Mouse (Mus musculus): ENCODE measurements around the gene Dnm3. TPM values are rescaled to one million over a fixed set of nuclear protein-coding genes. Genes with fewer than 3 reads are reported as not detected.
A peak's percentile ranks its signal among the peaks of the same experiment; 100 is the strongest.

Dnm3 gene
- polyA plus RNA-seq, 1 experiment from 2014 or later = 33.5 TPM

- no peak for ATAC-seq
- Histone ChIP-seq H3K36me3 (no peaks in the 10 kb centered on the region), H3K27ac (no peak overlapping the region), H3K4me3 (replicated peaks) (no peak overlapping the region), H3K27me3 (no peaks in the 10 kb centered on the region), H3K4me2 (replicated peaks) (no peak overlapping the region), H3K9me3 (no peaks in the 10 kb centered on the region), H3K4me1 (replicated peaks) (peaks cover 10% of the 10 kb centered on the region), H3K9ac (replicated peaks) (no peak overlapping the region)
- 77% methylated on average over 4 of the region's 4 CpGs for WGBS
These were observed 479.1 kb downstream of the Dnm3 start for GRCm38 (mm10) chr1:161998781-161999180.

- Histone ChIP-seq H3K4me3 (replicated peaks) (no peak overlapping the region), H3K9me3 (no peaks in the 10 kb centered on the region)
These were observed 485.4 kb downstream of the Dnm3 start for GRCm38 (mm10) chr1:161992389-161992788.

GRCm38 (mm10) chr1:161991846-161992245, 486.0 kb downstream of the Dnm3 start:
- H3K27me3 ChIP-seq = no peaks in the 10 kb centered on the region
- H3K27ac ChIP-seq = 0 out of 2 replicates have a peak overlapping the region, but pooled peaks have one; percentile 19
- no peaks in the 10 kb centered on the region for H3K9me3 ChIP-seq
- no peak for ATAC-seq
- no peak overlapping the region for H3K4me2 ChIP-seq (replicated peaks)
- H3K36me3 ChIP-seq = no peaks in the 10 kb centered on the region
- no peak overlapping the region for H3K9ac ChIP-seq (replicated peaks)
- H3K4me3 ChIP-seq (replicated peaks) = no peak overlapping the region
- peaks cover 4% of the 10 kb centered on the region; the same call in 1 of the 2 replicates for H3K4me1 ChIP-seq (replicated peaks)
- 95% methylated on average over 11 of the region's 11 CpGs for WGBS

More at GRCm38 (mm10) chr1:161992389-161992788, 485.4 kb downstream of the Dnm3 start:
- Histone ChIP-seq H3K27ac (no peak overlapping the region), H3K4me2 (replicated peaks) (no peak overlapping the region), H3K27me3 (no peaks in the 10 kb centered on the region), H3K9ac (replicated peaks) (no peak overlapping the region), H3K36me3 (no peaks in the 10 kb centered on the region), H3K4me1 (replicated peaks) (peaks cover 4% of the 10 kb centered on the region; the same call in 1 of the 2 replicates)
- no peak for ATAC-seq
- 94% methylated on average over 7 of the region's 7 CpGs for WGBS

GRCm38 (mm10) chr1:161990684-161991578, 486.9 kb downstream of the Dnm3 start:
- Histone ChIP-seq H3K9me3 (no peaks in the 10 kb centered on the region), H3K9ac (replicated peaks) (no peak overlapping the region), H3K4me1 (replicated peaks) (peaks cover 4% of the 10 kb centered on the region; the same call in 1 of the 2 replicates), H3K27me3 (no peaks in the 10 kb centered on the region), H3K4me2 (replicated peaks) (no peak overlapping the region), H3K36me3 (no peaks in the 10 kb centered on the region), H3K4me3 (replicated peaks) (no peak overlapping the region), H3K27ac (peak overlapping the region; percentile 19; the same call in 1 of the 2 replicates)
- 70% methylated on average over 10 of the region's 10 CpGs for WGBS
- ATAC-seq = no peak

GRCm38 (mm10) chr1:161983979-161984566, 493.8 kb downstream of the Dnm3 start:
- Histone ChIP-seq H3K4me3 (replicated peaks) (no peak overlapping the region), H3K36me3 (no peaks in the 10 kb centered on the region), H3K27me3 (no peaks in the 10 kb centered on the region), H3K4me2 (replicated peaks) (no peak overlapping the region), H3K27ac (no peak overlapping the region), H3K9ac (replicated peaks) (no peak overlapping the region), H3K4me1 (replicated peaks) (0 out of 2 replicates have a peak, but pooled peaks cover 3% of the 10 kb centered on the region), H3K9me3 (no peaks in the 10 kb centered on the region)
- ATAC-seq = no peak
- WGBS = 36% methylated on average over 4 of the region's 4 CpGs

GRCm38 (mm10) chr1:161983451-161983850, 494.4 kb downstream of the Dnm3 start:
- Histone ChIP-seq H3K4me2 (replicated peaks) (no peak overlapping the region), H3K4me1 (replicated peaks) (0 out of 2 replicates have a peak, but pooled peaks cover 3% of the 10 kb centered on the region), H3K36me3 (no peaks in the 10 kb centered on the region), H3K9ac (replicated peaks) (no peak overlapping the region), H3K4me3 (replicated peaks) (no peak overlapping the region), H3K27me3 (no peaks in the 10 kb centered on the region), H3K9me3 (no peaks in the 10 kb centered on the region), H3K27ac (no peak overlapping the region)
- WGBS = 64% methylated on average over 6 of the region's 6 CpGs
- ATAC-seq = no peak

GRCm38 (mm10) chr1:161980626-161981298, 497.1 kb downstream of the Dnm3 start:
- ATAC-seq = no peak
- no peaks in the 10 kb centered on the region for H3K36me3 ChIP-seq
- no peak overlapping the region for H3K27ac ChIP-seq
- no peak overlapping the region for H3K9ac ChIP-seq (replicated peaks)
- peaks cover 5% of the 10 kb centered on the region; the same call in 1 of the 2 replicates for H3K4me1 ChIP-seq (replicated peaks)
- H3K27me3 ChIP-seq = no peaks in the 10 kb centered on the region
- no peak overlapping the region for H3K4me2 ChIP-seq (replicated peaks)
- 88% methylated on average over 9 of the region's 9 CpGs for WGBS
- H3K4me3 ChIP-seq (replicated peaks) = no peak overlapping the region
- no peaks in the 10 kb centered on the region for H3K9me3 ChIP-seq

GRCm38 (mm10) chr1:161980046-161980445, 497.8 kb downstream of the Dnm3 start:
- H3K27me3 ChIP-seq = no peaks in the 10 kb centered on the region
- no peaks in the 10 kb centered on the region for H3K36me3 ChIP-seq
- H3K9me3 ChIP-seq = no peaks in the 10 kb centered on the region
- H3K9ac ChIP-seq (replicated peaks) = no peak overlapping the region
- peaks cover 5% of the 10 kb centered on the region; the same call in 1 of the 2 replicates for H3K4me1 ChIP-seq (replicated peaks)
- no peak overlapping the region for H3K27ac ChIP-seq
- no peak overlapping the region for H3K4me3 ChIP-seq (replicated peaks)
- no peak overlapping the region for H3K4me2 ChIP-seq (replicated peaks)
- 89% methylated on average over 2 of the region's 2 CpGs for WGBS
- ATAC-seq = no peak

- Histone ChIP-seq H3K4me2 (replicated peaks) (no peak within 1 kb of the TSS), H3K27ac (no peak within 1 kb of the TSS), H3K9me3 (no peaks in the 10 kb centered on the region), H3K4me1 (replicated peaks) (peaks cover 2% of the 10 kb centered on the region; the same call in 1 of the 2 replicates), H3K27me3 (no peaks in the 10 kb centered on the region), H3K36me3 (no peaks in the 10 kb centered on the region), H3K4me3 (replicated peaks) (no peak within 1 kb of the TSS), H3K9ac (replicated peaks) (no peak within 1 kb of the TSS)
- 69% methylated on average over 1 of the region's 1 CpGs for WGBS
- ATAC-seq = no peak
These were observed 498.3 kb downstream of the Dnm3 start, which contains the start of gene 4930558K02Rik for GRCm38 (mm10) chr1:161979536-161979935. Gene 4930558K02Rik, minus strand, starts transcription at chr1:161979636.

GRCm38 (mm10) chr1:161978173-161978700, 499.6 kb downstream of the Dnm3 start:
- 95% methylated on average over 5 of the region's 5 CpGs for WGBS
- Histone ChIP-seq H3K27ac (no peak overlapping the region), H3K4me2 (replicated peaks) (no peak overlapping the region), H3K9me3 (no peaks in the 10 kb centered on the region), H3K36me3 (no peaks in the 10 kb centered on the region), H3K4me3 (replicated peaks) (no peak overlapping the region), H3K4me1 (replicated peaks) (peaks cover 11% of the 10 kb centered on the region), H3K9ac (replicated peaks) (no peak overlapping the region), H3K27me3 (no peaks in the 10 kb centered on the region)
- ATAC-seq = no peak

GRCm38 (mm10) chr1:161977331-161977730, 500.5 kb downstream of the Dnm3 start:
- ATAC-seq = no peak
- no peaks in the 10 kb centered on the region for H3K36me3 ChIP-seq
- no peaks in the 10 kb centered on the region for H3K27me3 ChIP-seq
- no peak overlapping the region for H3K9ac ChIP-seq (replicated peaks)
- no peaks in the 10 kb centered on the region for H3K9me3 ChIP-seq
- H3K4me3 ChIP-seq (replicated peaks) = no peak overlapping the region
- no peak overlapping the region for H3K4me2 ChIP-seq (replicated peaks)
- H3K4me1 ChIP-seq (replicated peaks) = peaks cover 11% of the 10 kb centered on the region
- no peak overlapping the region for H3K27ac ChIP-seq
- 74% methylated on average over 4 of the region's 4 CpGs for WGBS
